Mouse (Mus musculus): ENCODE data around the gene Csrnp2. TPM values are rescaled to one million over a fixed set of nuclear protein-coding genes. Genes with fewer than 3 reads are reported as not detected.

The Csrnp2 gene
- polyA plus RNA-seq, 1 experiment from 2014 or later = 41.4 TPM

DNA sequence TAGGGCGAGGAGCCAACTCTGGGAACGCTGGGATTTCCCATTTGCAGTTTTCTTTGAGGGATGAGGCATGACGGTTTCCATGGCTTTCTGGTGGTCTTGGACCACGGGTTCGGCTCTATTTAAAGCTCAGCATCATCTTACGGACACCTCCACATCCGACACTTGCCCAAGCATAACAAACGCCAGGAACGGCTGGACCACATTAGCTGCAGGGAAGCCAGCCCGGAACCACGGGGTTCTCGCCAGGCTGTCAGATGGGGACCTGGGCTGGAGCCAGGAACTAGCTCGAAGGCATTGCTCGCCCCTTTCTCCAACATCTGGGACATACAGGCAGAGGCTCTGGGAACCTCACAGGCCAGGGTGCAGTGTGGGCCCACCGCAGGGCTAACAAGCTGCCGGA is 44.0 kb downstream of the Csrnp2 start:
- Histone ChIP-seq H3K4me3 (no peak overlapping the region), H3K27me3 (no peaks in the 10 kb centered on the region), H3K9me3 (replicated peaks) (no peaks in the 10 kb centered on the region), H3K27ac (no peak overlapping the region), H3K4me1 (no peaks in the 10 kb centered on the region), H3K4me2 (replicated peaks) (no peak overlapping the region), H3K36me3 (no peaks in the 10 kb centered on the region), H3K9ac (no peak overlapping the region)
- ATAC-seq (ENCODE audit: low FRiP score) = no peak
- WGBS = 70% methylated on average over 16 of the region's 16 CpGs

- H3K4me2 ChIP-seq (replicated peaks) = no peak overlapping the region
- H3K27me3 ChIP-seq = no peaks in the 10 kb centered on the region
- H3K4me3 ChIP-seq = no peak overlapping the region
- no peak overlapping the region for H3K27ac ChIP-seq
- no peaks in the 10 kb centered on the region for H3K4me1 ChIP-seq
- no peak for ATAC-seq (ENCODE audit: low FRiP score)
- WGBS = 90% methylated on average over 3 of the region's 3 CpGs
- H3K9me3 ChIP-seq (replicated peaks) = no peaks in the 10 kb centered on the region
- H3K36me3 ChIP-seq = no peaks in the 10 kb centered on the region
- H3K9ac ChIP-seq = no peak overlapping the region
Observed at GRCm38 (mm10) chr15:100449495-100449894, 45.8 kb downstream of the Csrnp2 start.

GRCm38 (mm10) chr15:100448572-100448971 is 46.7 kb downstream of the Csrnp2 start:
- Histone ChIP-seq H3K27me3 (no peaks in the 10 kb centered on the region), H3K4me2 (replicated peaks) (no peak overlapping the region), H3K9me3 (replicated peaks) (no peaks in the 10 kb centered on the region), H3K9ac (no peak overlapping the region), H3K4me1 (peaks cover 3% of the 10 kb centered on the region; the same call in 1 of the 2 replicates), H3K36me3 (no peaks in the 10 kb centered on the region), H3K27ac (no peak overlapping the region), H3K4me3 (no peak overlapping the region)
- 70% methylated on average over 4 of the region's 4 CpGs for WGBS
- ATAC-seq (ENCODE audit: low FRiP score) = no peak

DNA sequence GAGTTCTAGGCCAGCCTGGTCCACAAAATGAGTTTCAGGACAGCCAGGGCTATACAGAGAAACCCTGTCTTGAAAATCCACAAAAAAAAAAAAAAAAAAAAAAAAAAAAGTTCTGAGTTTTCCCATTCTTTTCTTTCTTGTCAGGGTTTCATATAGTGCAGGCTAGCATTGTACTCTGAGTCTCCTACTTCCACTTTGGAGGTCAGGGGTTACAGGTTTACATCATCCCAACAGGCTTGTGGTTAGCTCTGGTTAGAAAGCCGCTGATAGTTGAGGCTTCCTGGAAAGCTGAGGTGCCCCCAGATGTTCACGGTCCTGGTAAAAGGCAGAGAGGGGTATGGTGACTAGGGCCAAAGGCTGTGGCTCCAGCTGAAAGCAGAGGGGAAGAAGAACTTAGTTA is 48.4 kb downstream of the Csrnp2 start:
- H3K27me3 ChIP-seq = no peaks in the 10 kb centered on the region
- no peak overlapping the region for H3K9ac ChIP-seq
- H3K27ac ChIP-seq = no peak overlapping the region
- WGBS = 88% methylated on average over 2 of the region's 2 CpGs
- no peak for ATAC-seq (ENCODE audit: low FRiP score)
- no peaks in the 10 kb centered on the region for H3K9me3 ChIP-seq (replicated peaks)
- peaks cover 6% of the 10 kb centered on the region for H3K4me1 ChIP-seq
- no peaks in the 10 kb centered on the region for H3K36me3 ChIP-seq
- no peak overlapping the region for H3K4me3 ChIP-seq
- H3K4me2 ChIP-seq (replicated peaks) = no peak overlapping the region

- Histone ChIP-seq H3K27ac (peak overlapping the region; percentile 80), H3K4me1 (peaks cover 6% of the 10 kb centered on the region)
Observed at GRCm38 (mm10) chr15:100443126-100443922, 52.0 kb downstream of the Csrnp2 start.

GRCm38 (mm10) chr15:100436518-100436917 is 58.8 kb downstream of the Csrnp2 start:
- no peak overlapping the region for H3K9ac ChIP-seq
- H3K4me2 ChIP-seq (replicated peaks) = no peak overlapping the region
- H3K9me3 ChIP-seq (replicated peaks) = no peaks in the 10 kb centered on the region
- no peaks in the 10 kb centered on the region for H3K4me1 ChIP-seq
- H3K27ac ChIP-seq = no peak overlapping the region
- H3K4me3 ChIP-seq = no peak overlapping the region
- WGBS = 67% methylated on average over 10 of the region's 10 CpGs
- no peak for ATAC-seq (ENCODE audit: low FRiP score)
- no peaks in the 10 kb centered on the region for H3K27me3 ChIP-seq
- H3K36me3 ChIP-seq = no peaks in the 10 kb centered on the region

More at GRCm38 (mm10) chr15:100443126-100443922, 52.0 kb downstream of the Csrnp2 start:
- WGBS = 9% methylated on average over 21 of the region's 31 CpGs
- H3K4me2 ChIP-seq (replicated peaks) = peak overlapping the region; percentile 61
- H3K36me3 ChIP-seq = no peaks in the 10 kb centered on the region
- peak; percentile 96 for ATAC-seq (ENCODE audit: low FRiP score)
- H3K27me3 ChIP-seq = no peaks in the 10 kb centered on the region
- peak overlapping the region; percentile 61 for H3K9ac ChIP-seq
- no peaks in the 10 kb centered on the region for H3K9me3 ChIP-seq (replicated peaks)
- peak overlapping the region; percentile 49 for H3K4me3 ChIP-seq

GRCm38 (mm10) chr15:100436112-100436511 is 59.2 kb downstream of the Csrnp2 start:
- H3K36me3 ChIP-seq = no peaks in the 10 kb centered on the region
- no peaks in the 10 kb centered on the region for H3K9me3 ChIP-seq (replicated peaks)
- no peak overlapping the region for H3K27ac ChIP-seq
- 87% methylated on average over 4 of the region's 4 CpGs for whole genome bisulfite sequencing
- no peak overlapping the region for H3K9ac ChIP-seq
- no peaks in the 10 kb centered on the region for H3K27me3 ChIP-seq
- H3K4me1 ChIP-seq = no peaks in the 10 kb centered on the region
- H3K4me2 ChIP-seq (replicated peaks) = no peak overlapping the region
- H3K4me3 ChIP-seq = no peak overlapping the region
- ATAC-seq (ENCODE audit: low FRiP score) = no peak

DNA sequence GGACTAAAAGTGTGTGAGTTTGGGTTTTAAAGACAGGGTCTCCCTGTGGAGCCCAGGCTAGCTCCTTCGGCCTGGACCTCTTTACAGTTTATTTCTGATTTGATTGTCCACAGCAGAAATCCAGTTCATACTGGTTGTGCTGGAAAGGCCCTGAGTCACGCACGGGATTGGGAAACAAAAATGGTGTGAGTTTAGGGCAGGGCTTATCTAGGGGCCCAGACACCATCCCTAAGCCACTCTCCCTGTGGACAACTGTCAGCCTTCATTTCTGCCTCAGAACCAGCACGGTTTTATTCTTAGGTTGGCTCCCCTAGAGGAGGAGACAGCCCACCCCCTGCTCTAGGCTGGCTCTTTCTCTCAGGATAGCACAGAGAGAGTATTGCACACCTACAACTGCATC is 62.1 kb downstream of the Csrnp2 start:
- 72% methylated on average over 4 of the region's 4 CpGs for WGBS

GRCm38 (mm10) chr15:100429959-100430565 is 65.2 kb downstream of the Csrnp2 start:
- H3K4me1 ChIP-seq = no peaks in the 10 kb centered on the region
- H3K36me3 ChIP-seq = no peaks in the 10 kb centered on the region
- no peak overlapping the region for H3K4me3 ChIP-seq
- 72% methylated on average over 11 of the region's 11 CpGs for WGBS
- no peak overlapping the region for H3K4me2 ChIP-seq (replicated peaks)
- no peak for ATAC-seq (ENCODE audit: low FRiP score)
- no peak overlapping the region for H3K9ac ChIP-seq
- peaks cover 13% of the 10 kb centered on the region for H3K27me3 ChIP-seq
- H3K9me3 ChIP-seq (replicated peaks) = no peaks in the 10 kb centered on the region
- no peak overlapping the region for H3K27ac ChIP-seq

More for the DNA sequence above, 62.1 kb downstream of the Csrnp2 start:
- Histone ChIP-seq H3K4me1 (no peaks in the 10 kb centered on the region), H3K9me3 (replicated peaks) (no peaks in the 10 kb centered on the region), H3K4me2 (replicated peaks) (no peak overlapping the region), H3K36me3 (no peaks in the 10 kb centered on the region), H3K9ac (no peak overlapping the region), H3K4me3 (no peak overlapping the region), H3K27ac (no peak overlapping the region), H3K27me3 (no peaks in the 10 kb centered on the region)
- no peak for ATAC-seq (ENCODE audit: low FRiP score)

Other genes with a start within 250 kb of the Csrnp2 start
- gene Tmprss12, start 214.7 kb downstream of the Csrnp2 start, polyA plus RNA-seq (2016; fragmentation: Nextera tagmentation; extraction: Ambion mirVana) = not detected in 2 replicates
- 3.9 and 4.8 TPM in 2 replicates for gene Mettl7a1, start 191.3 kb downstream of the Csrnp2 start, polyA plus RNA-seq (2016; fragmentation: Nextera tagmentation; extraction: Ambion mirVana)
- gene Mettl7a3, start 160.6 kb downstream of the Csrnp2 start, polyA plus RNA-seq (2016; fragmentation: Nextera tagmentation; extraction: Ambion mirVana) = 0.17 and 0.22 TPM in 2 replicates
- 0.16 TPM in 1 of 2 replicates, not detected in the other for gene Methig1, start 142.3 kb downstream of the Csrnp2 start, polyA plus RNA-seq (2016; fragmentation: Nextera tagmentation; extraction: Ambion mirVana)
- gene Mettl7a2, start 142.3 kb downstream of the Csrnp2 start, polyA plus RNA-seq (2016; fragmentation: Nextera tagmentation; extraction: Ambion mirVana) = not detected in 2 replicates
- gene Higd1c, start 130.9 kb downstream of the Csrnp2 start, polyA plus RNA-seq (2016; fragmentation: Nextera tagmentation; extraction: Ambion mirVana) = not detected in 2 replicates
- gene Gm5475, start 73.3 kb downstream of the Csrnp2 start, polyA plus RNA-seq (2016; fragmentation: Nextera tagmentation; extraction: Ambion mirVana) = 0.12 TPM in 1 of 2 replicates, not detected in the other
- gene Slc11a2, start 70.4 kb downstream of the Csrnp2 start, polyA plus RNA-seq (2016; fragmentation: Nextera tagmentation; extraction: Ambion mirVana) = 24.6 and 25.8 TPM in 2 replicates
- gene Letmd1, start 26.5 kb downstream of the Csrnp2 start, polyA plus RNA-seq (2016; fragmentation: Nextera tagmentation; extraction: Ambion mirVana) = 43.6 and 45.8 TPM in 2 replicates
- 42.9 and 50.8 TPM in 2 replicates for gene Tfcp2, start 56.5 kb upstream of the Csrnp2 start, polyA plus RNA-seq (2016; fragmentation: Nextera tagmentation; extraction: Ambion mirVana)
- gene Pou6f1, start 104.5 kb upstream of the Csrnp2 start, polyA plus RNA-seq (2016; fragmentation: Nextera tagmentation; extraction: Ambion mirVana) = 28.9 and 38.6 TPM in 2 replicates
- gene Dazap2, start 119.9 kb upstream of the Csrnp2 start, polyA plus RNA-seq (2016; fragmentation: Nextera tagmentation; extraction: Ambion mirVana) = 168 and 176 TPM in 2 replicates
- gene Smagp, start 141.5 kb upstream of the Csrnp2 start, polyA plus RNA-seq (2016; fragmentation: Nextera tagmentation; extraction: Ambion mirVana) = 5.0 and 5.6 TPM in 2 replicates
- 3.0 and 3.4 TPM in 2 replicates for gene Bin2, start 174.1 kb upstream of the Csrnp2 start, polyA plus RNA-seq (2016; fragmentation: Nextera tagmentation; extraction: Ambion mirVana)
- gene Cela1, start 192.4 kb upstream of the Csrnp2 start, polyA plus RNA-seq (2016; fragmentation: Nextera tagmentation; extraction: Ambion mirVana) = 1.6 and 1.9 TPM in 2 replicates
- 0.26 and 0.34 TPM in 2 replicates for gene Galnt6, start 233.9 kb upstream of the Csrnp2 start, polyA plus RNA-seq (2016; fragmentation: Nextera tagmentation; extraction: Ambion mirVana)